Mouse (Mus musculus): ENCODE measurements around the gene Mpzl2. TPM values are rescaled to one million over a fixed set of nuclear protein-coding genes. Genes with fewer than 3 reads are reported as not detected.
"Not testable (repeated sequence)": the region's sequence is repeated elsewhere in the genome, so short reads cannot be mapped to it uniquely, and the experiment has no call there.

The Mpzl2 gene
- polyA plus RNA-seq, 1 experiment from 2014 or later, result 11.0 TPM

- Histone ChIP-seq H3K4me3 (ENCODE audit: low read depth, low read length) (no peak overlapping the region), H3K9ac (ENCODE audit: low read depth, low read length) (no peak overlapping the region), H3K36me3 (ENCODE audit: control insufficient read depth, insufficient read depth) (no peaks in the 10 kb centered on the region), H3K9me3 (ENCODE audit: control insufficient read depth) (no peaks in the 10 kb centered on the region), H3K4me1 (replicated peaks; ENCODE audit: control insufficient read depth, insufficient read depth, low read length) (no peaks in the 10 kb centered on the region), H3K27ac (ENCODE audit: low read depth, low read length) (no peak overlapping the region), H3K4me2 (replicated peaks; ENCODE audit: low read depth) (no peak overlapping the region), H3K27me3 (replicated peaks; ENCODE audit: control insufficient read depth, insufficient read depth, low read length) (0 out of 2 replicates have a peak, but pooled peaks cover 4% of the 10 kb centered on the region)
- ATAC-seq, result no peak
- no peak for TF ChIP-seq CTCF (IDR thresholded peaks at IDR 0.05; ENCODE audit: low read depth)
- 81% methylated on average over 2 of the region's 2 CpGs for WGBS
These were observed 15.4 kb upstream of the Mpzl2 start for GRCm38 (mm10) chr9:45024187-45024586.

DNA sequence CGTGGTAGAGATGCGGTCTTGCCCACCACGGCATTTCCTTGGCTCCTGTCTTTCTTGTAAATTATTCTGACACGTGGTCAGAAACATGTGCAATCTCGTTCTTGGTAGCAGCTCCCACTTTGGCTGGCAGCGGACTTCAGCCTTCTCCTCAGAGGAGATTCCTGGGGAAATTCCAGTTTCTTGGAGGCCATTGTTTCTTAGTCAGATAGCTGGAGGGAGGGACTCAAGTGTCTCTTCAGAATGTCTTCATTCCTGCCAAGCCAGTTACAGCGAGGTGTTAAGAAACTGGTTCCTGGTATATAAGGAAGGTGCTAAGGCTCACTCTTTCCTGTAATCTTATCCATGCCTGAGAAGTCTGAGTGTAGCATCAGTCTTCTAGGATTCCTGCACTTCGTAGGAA, 12.2 kb upstream of the Mpzl2 start:
- no peaks in the 10 kb centered on the region for H3K36me3 ChIP-seq (ENCODE audit: control insufficient read depth, insufficient read depth)
- no peak overlapping the region for H3K4me2 ChIP-seq (replicated peaks; ENCODE audit: low read depth)
- H3K9me3 ChIP-seq (ENCODE audit: control insufficient read depth), result no peaks in the 10 kb centered on the region
- H3K4me3 ChIP-seq (ENCODE audit: low read depth, low read length), result no peak overlapping the region
- no peak for TF ChIP-seq CTCF (IDR thresholded peaks at IDR 0.05; ENCODE audit: low read depth)
- H3K27me3 ChIP-seq (replicated peaks; ENCODE audit: control insufficient read depth, insufficient read depth, low read length), result 0 out of 2 replicates have a peak, but pooled peaks cover 4% of the 10 kb centered on the region
- WGBS, result 61% methylated on average over 8 of the region's 8 CpGs
- no peak overlapping the region for H3K27ac ChIP-seq (ENCODE audit: low read depth, low read length)
- H3K4me1 ChIP-seq (replicated peaks; ENCODE audit: control insufficient read depth, insufficient read depth, low read length), result no peaks in the 10 kb centered on the region
- no peak overlapping the region for H3K9ac ChIP-seq (ENCODE audit: low read depth, low read length)
- ATAC-seq, result no peak

- 0 out of 2 replicates have a peak, but pooled peaks cover 4% of the 10 kb centered on the region for H3K27me3 ChIP-seq (replicated peaks; ENCODE audit: control insufficient read depth, insufficient read depth, low read length)
- H3K4me2 ChIP-seq (replicated peaks; ENCODE audit: low read depth), result no peak overlapping the region
- 60% methylated on average over 6 of the region's 6 CpGs for WGBS
- H3K9ac ChIP-seq (ENCODE audit: low read depth, low read length), result no peak overlapping the region
- H3K36me3 ChIP-seq (ENCODE audit: control insufficient read depth, insufficient read depth), result no peaks in the 10 kb centered on the region
- no peak overlapping the region for H3K27ac ChIP-seq (ENCODE audit: low read depth, low read length)
- no peaks in the 10 kb centered on the region for H3K9me3 ChIP-seq (ENCODE audit: control insufficient read depth)
- no peak for ATAC-seq
- H3K4me1 ChIP-seq (replicated peaks; ENCODE audit: control insufficient read depth, insufficient read depth, low read length), result no peaks in the 10 kb centered on the region
- TF ChIP-seq CTCF (IDR thresholded peaks at IDR 0.05; ENCODE audit: low read depth), result no peak
- H3K4me3 ChIP-seq (ENCODE audit: low read depth, low read length), result no peak overlapping the region
These were observed 9.3 kb upstream of the Mpzl2 start for GRCm38 (mm10) chr9:45030341-45030740.

- no peak for ATAC-seq
- no peaks in the 10 kb centered on the region for H3K9me3 ChIP-seq (ENCODE audit: control insufficient read depth)
- no peak for TF ChIP-seq CTCF (IDR thresholded peaks at IDR 0.05; ENCODE audit: low read depth)
- no peak overlapping the region for H3K9ac ChIP-seq (ENCODE audit: low read depth, low read length)
- H3K4me2 ChIP-seq (replicated peaks; ENCODE audit: low read depth), result no peak overlapping the region
- 0 out of 2 replicates have a peak, but pooled peaks cover 4% of the 10 kb centered on the region for H3K27me3 ChIP-seq (replicated peaks; ENCODE audit: control insufficient read depth, insufficient read depth, low read length)
- 58% methylated on average over 2 of the region's 2 CpGs for WGBS
- no peak overlapping the region for H3K27ac ChIP-seq (ENCODE audit: low read depth, low read length)
- no peak overlapping the region for H3K4me3 ChIP-seq (ENCODE audit: low read depth, low read length)
- H3K36me3 ChIP-seq (ENCODE audit: control insufficient read depth, insufficient read depth), result no peaks in the 10 kb centered on the region
- H3K4me1 ChIP-seq (replicated peaks; ENCODE audit: control insufficient read depth, insufficient read depth, low read length), result no peaks in the 10 kb centered on the region
These were observed 7.3 kb upstream of the Mpzl2 start for GRCm38 (mm10) chr9:45032261-45032660.

DNA sequence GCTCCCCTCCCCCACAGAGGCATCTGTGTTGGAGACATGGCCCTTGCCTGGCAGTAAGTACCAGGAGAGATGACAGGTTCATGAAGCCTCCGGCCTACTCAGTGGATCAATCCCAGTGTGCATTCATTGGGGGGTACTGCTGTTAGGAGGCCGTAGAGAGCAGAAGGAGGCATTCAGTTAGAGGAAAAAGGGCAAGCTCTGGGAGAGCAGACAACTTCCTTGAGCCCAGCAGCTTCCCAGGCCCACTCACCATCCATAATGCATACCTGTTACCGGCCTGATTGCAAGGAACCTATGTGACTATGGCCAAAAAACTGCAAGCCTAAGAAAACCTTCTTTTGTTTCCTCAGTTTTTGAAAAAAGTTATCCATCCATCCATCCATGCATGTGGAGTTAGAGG, 5.1 kb upstream of the Mpzl2 start:
- Histone ChIP-seq H3K4me1 (replicated peaks; ENCODE audit: control insufficient read depth, insufficient read depth, low read length) (no peaks in the 10 kb centered on the region), H3K9me3 (ENCODE audit: control insufficient read depth) (no peaks in the 10 kb centered on the region), H3K27ac (ENCODE audit: low read depth, low read length) (no peak overlapping the region), H3K36me3 (ENCODE audit: control insufficient read depth, insufficient read depth) (no peaks in the 10 kb centered on the region), H3K27me3 (replicated peaks; ENCODE audit: control insufficient read depth, insufficient read depth, low read length) (no peaks in the 10 kb centered on the region), H3K9ac (ENCODE audit: low read depth, low read length) (no peak overlapping the region), H3K4me3 (ENCODE audit: low read depth, low read length) (no peak overlapping the region), H3K4me2 (replicated peaks; ENCODE audit: low read depth) (no peak overlapping the region)
- no peak for TF ChIP-seq CTCF (IDR thresholded peaks at IDR 0.05; ENCODE audit: low read depth)
- WGBS, result 86% methylated on average over 3 of the region's 3 CpGs
- no peak for ATAC-seq

DNA sequence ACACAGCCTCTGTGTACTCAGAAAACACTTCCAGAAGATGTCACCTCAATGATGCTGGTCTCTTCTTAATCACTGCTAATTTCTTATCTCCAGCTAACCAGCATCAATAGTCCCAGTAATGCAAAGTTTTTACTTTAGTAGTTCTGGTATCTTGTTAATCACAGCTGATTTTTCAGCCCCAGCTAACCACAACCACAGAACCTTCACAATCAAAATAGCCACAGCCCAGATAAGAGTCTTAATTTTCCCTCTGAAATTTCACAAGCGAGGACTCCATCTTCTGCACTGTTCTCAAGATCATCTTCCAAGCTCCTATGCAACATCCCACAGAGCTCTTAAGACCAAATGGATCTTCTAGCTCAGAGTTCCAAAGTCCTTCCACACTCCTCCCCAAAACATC, 1.8 kb upstream of the Mpzl2 start:
- H3K4me3 ChIP-seq (ENCODE audit: low read depth, low read length); H3K36me3 ChIP-seq (ENCODE audit: control insufficient read depth, insufficient read depth); H3K27ac ChIP-seq (ENCODE audit: low read depth, low read length); H3K9ac ChIP-seq (ENCODE audit: low read depth, low read length); H3K27me3 ChIP-seq (replicated peaks; ENCODE audit: control insufficient read depth, insufficient read depth, low read length); H3K9me3 ChIP-seq (ENCODE audit: control insufficient read depth); H3K4me2 ChIP-seq (replicated peaks; ENCODE audit: low read depth); H3K4me1 ChIP-seq (replicated peaks; ENCODE audit: control insufficient read depth, insufficient read depth, low read length); ATAC-seq: not testable (repeated sequence)
- 87% methylated on average over 1 of the region's 1 CpGs for WGBS
